Mouse (Mus musculus) hindbrain, embryonic 16.5 days (tissue): ENCODE data around the gene Sbno1. TPM values are rescaled to one million over a fixed set of nuclear protein-coding genes. Genes with fewer than 3 reads are reported as not detected.

Source experiments
- ATAC-seq: fragments of 200-750 bp; cut with Nextera tagmentation; 2 replicates; pipeline ENCODE4 v1.8.0; 2017; ENCODE audit warnings: moderate TSS enrichment, moderate library complexity
- H3K27ac ChIP-seq: fragments of 300-500 bp; sonication (generic); 2 replicates; pipeline ENCODE4 v1.5.1; 2014; ENCODE audit warnings: low read depth, mild to moderate bottlenecking, control low read depth, low read length, moderate library complexity
- H3K27me3 ChIP-seq: fragments of 300-500 bp; sonication (generic); replicated peaks from 2 replicates; pipeline ENCODE4 v1.6.1; 2014; ENCODE audit warnings: low read length; ENCODE audit not compliant: control insufficient read depth, insufficient read depth
- H3K36me3 ChIP-seq: fragments of 300-500 bp; sonication (generic); 2 replicates; pipeline ENCODE4 v1.6.1; 2014; ENCODE audit warnings: mild to moderate bottlenecking, low read length, moderate library complexity, mixed read lengths; ENCODE audit not compliant: control insufficient read depth, insufficient read depth
- H3K4me1 ChIP-seq: fragments of 300-500 bp; sonication (generic); 2 replicates; pipeline ENCODE4 v1.6.1; 2014; ENCODE audit warnings: low read depth, low read length; ENCODE audit not compliant: control insufficient read depth, insufficient read depth
- H3K4me2 ChIP-seq: fragments of 300-500 bp; sonication (generic); 2 replicates; pipeline ENCODE4 v1.6.1; 2014; ENCODE audit warnings: mild to moderate bottlenecking, low read length, control low read depth, moderate library complexity
- H3K4me3 ChIP-seq: fragments of 300-500 bp; sonication (generic); 2 replicates; pipeline ENCODE4 v1.5.1; 2014; ENCODE audit warnings: mild to moderate bottlenecking, low read length, control low read depth, moderate library complexity
- H3K9ac ChIP-seq: fragments of 300-500 bp; sonication (generic); 2 replicates; pipeline ENCODE4 v1.6.1; 2014; ENCODE audit warnings: low read depth, mild to moderate bottlenecking, control low read depth, low read length, moderate library complexity
- H3K9me3 ChIP-seq: fragments of 300-500 bp; sonication (generic); 2 replicates; pipeline ENCODE4 v1.6.1; 2014; ENCODE audit warnings: mild to moderate bottlenecking, low read length, moderate library complexity; ENCODE audit not compliant: control insufficient read depth
- WGBS: fragments of 180-500 bp; shearing (Covaris S2); extraction: QIAGEN DNeasy Blood & Tissue Kit; methylation state at CpG from one replicate; pipeline ENCODE4 v1.1.7; 2014; 5-methylcytosine and 5-hydroxymethylcytosine counted together
- polyA plus RNA-seq: library from polyadenylated mRNA; unstranded; fragments of >200 nt; fragmentation: Nextera tagmentation; extraction: Ambion mirVana; gene quantifications from 2 replicates; pipeline ENCODE4 v1.2.1, GENCODE M21; 2015

Gene Sbno1
- polyA plus RNA-seq, 1 experiment from 2014 or later, result 83.6 TPM

GRCm38 (mm10) chr5:124445621-124446293 lies 20.0 kb upstream of the Sbno1 start:
- Histone ChIP-seq H3K4me1 (peaks cover 22% of the 10 kb centered on the region), H3K36me3 (peaks cover 17% of the 10 kb centered on the region), H3K4me3 (peak overlapping the region; percentile 60), H3K9ac (peak overlapping the region; percentile 99), H3K27me3 (no peaks in the 10 kb centered on the region), H3K27ac (peak overlapping the region; percentile 86), H3K9me3 (no peaks in the 10 kb centered on the region), H3K4me2 (peak overlapping the region; percentile 90)
- ATAC-seq, result peak; percentile 65
- WGBS, result 0% methylated on average over 47 of the region's 77 CpGs

- peak; percentile 95 for ATAC-seq
- peak overlapping the region; percentile 90 for H3K4me2 ChIP-seq
- peaks cover 26% of the 10 kb centered on the region for H3K4me1 ChIP-seq
- H3K9ac ChIP-seq, result peak overlapping the region; percentile 99
- WGBS, result 7% methylated on average over 39 of the region's 66 CpGs
- peaks cover 10% of the 10 kb centered on the region; the same call in 1 of the 2 replicates for H3K36me3 ChIP-seq
- H3K27ac ChIP-seq, result peak overlapping the region; percentile 86
- H3K27me3 ChIP-seq, result no peaks in the 10 kb centered on the region
- H3K9me3 ChIP-seq, result no peaks in the 10 kb centered on the region
- peak overlapping the region; percentile 60 for H3K4me3 ChIP-seq
Observed at GRCm38 (mm10) chr5:124444661-124445561, 19.1 kb upstream of the Sbno1 start.

- no peaks in the 10 kb centered on the region for H3K27me3 ChIP-seq
- H3K4me1 ChIP-seq, result peaks cover 25% of the 10 kb centered on the region
- no peak overlapping the region for H3K9ac ChIP-seq
- no peak overlapping the region; the same call in 1 of the 2 replicates for H3K27ac ChIP-seq
- no peaks in the 10 kb centered on the region for H3K9me3 ChIP-seq
- H3K4me2 ChIP-seq, result no peak overlapping the region; the same call in 1 of the 2 replicates
- 70% methylated on average over 3 of the region's 3 CpGs for WGBS
- no peak for ATAC-seq
- H3K4me3 ChIP-seq, result no peak overlapping the region
- peaks cover 4% of the 10 kb centered on the region; the same call in 1 of the 2 replicates for H3K36me3 ChIP-seq
Observed at GRCm38 (mm10) chr5:124444208-124444607, 18.4 kb upstream of the Sbno1 start.

- H3K36me3 ChIP-seq, result no peaks in the 10 kb centered on the region
- H3K27ac ChIP-seq, result no peak overlapping the region
- H3K4me2 ChIP-seq, result no peak overlapping the region
- no peaks in the 10 kb centered on the region for H3K9me3 ChIP-seq
- ATAC-seq, result no peak
- 92% methylated on average over 2 of the region's 2 CpGs for WGBS
- H3K4me1 ChIP-seq, result peaks cover 27% of the 10 kb centered on the region
- no peak overlapping the region for H3K9ac ChIP-seq
- H3K4me3 ChIP-seq, result no peak overlapping the region
- no peaks in the 10 kb centered on the region for H3K27me3 ChIP-seq
Observed at GRCm38 (mm10) chr5:124442628-124443027, 16.8 kb upstream of the Sbno1 start.

GRCm38 (mm10) chr5:124440094-124440701 lies 14.4 kb upstream of the Sbno1 start:
- H3K4me2 ChIP-seq, result peak overlapping the region; percentile 100
- WGBS, result 0% methylated on average over 29 of the region's 30 CpGs
- H3K9me3 ChIP-seq, result no peaks in the 10 kb centered on the region
- H3K4me1 ChIP-seq, result peaks cover 18% of the 10 kb centered on the region
- no peaks in the 10 kb centered on the region for H3K27me3 ChIP-seq
- peak overlapping the region; percentile 83 for H3K27ac ChIP-seq
- peak; percentile 80; the same call in 1 of the 2 replicates for ATAC-seq
- peak overlapping the region; percentile 78 for H3K4me3 ChIP-seq
- H3K9ac ChIP-seq, result peak overlapping the region; percentile 75
- no peaks in the 10 kb centered on the region for H3K36me3 ChIP-seq

GRCm38 (mm10) chr5:124439447-124440093 lies 13.8 kb upstream of the Sbno1 start, which contains the start of gene Kmt5a:
Gene Kmt5a (plus strand): TSS chr5:124439930.
- Histone ChIP-seq H3K4me3 (peak within 1 kb of the TSS; percentile 78), H3K9me3 (no peaks in the 10 kb centered on the region), H3K36me3 (no peaks in the 10 kb centered on the region), H3K9ac (peak within 1 kb of the TSS; percentile 75), H3K4me1 (peaks cover 14% of the 10 kb centered on the region), H3K4me2 (peak within 1 kb of the TSS; percentile 100), H3K27me3 (no peaks in the 10 kb centered on the region), H3K27ac (peak within 1 kb of the TSS; percentile 83)
- WGBS, result under 1% methylated on average over 33 of the region's 34 CpGs
- ATAC-seq, result peak; percentile 97

- peak overlapping the region; percentile 41; the same call in 1 of the 2 replicates for H3K27ac ChIP-seq
- H3K4me3 ChIP-seq, result no peak overlapping the region
- 71% methylated on average over 5 of the region's 5 CpGs for WGBS
- H3K36me3 ChIP-seq, result no peaks in the 10 kb centered on the region
- H3K4me1 ChIP-seq, result peaks cover 12% of the 10 kb centered on the region
- ATAC-seq, result no peak
- H3K27me3 ChIP-seq, result no peaks in the 10 kb centered on the region
- H3K9me3 ChIP-seq, result no peaks in the 10 kb centered on the region
- H3K4me2 ChIP-seq, result no peak overlapping the region; the same call in 1 of the 2 replicates
- no peak overlapping the region; the same call in 1 of the 2 replicates for H3K9ac ChIP-seq
Observed at GRCm38 (mm10) chr5:124438746-124439145, 12.9 kb upstream of the Sbno1 start.

GRCm38 (mm10) chr5:124438229-124438628 lies 12.4 kb upstream of the Sbno1 start:
- ATAC-seq, result no peak
- no peaks in the 10 kb centered on the region for H3K9me3 ChIP-seq
- H3K4me3 ChIP-seq, result no peak overlapping the region
- no peaks in the 10 kb centered on the region for H3K36me3 ChIP-seq
- H3K4me2 ChIP-seq, result no peak overlapping the region
- 92% methylated on average over 5 of the region's 5 CpGs for WGBS
- no peak overlapping the region; the same call in 1 of the 2 replicates for H3K9ac ChIP-seq
- no peaks in the 10 kb centered on the region for H3K27me3 ChIP-seq
- H3K4me1 ChIP-seq, result peaks cover 12% of the 10 kb centered on the region
- no peak overlapping the region for H3K27ac ChIP-seq
